Mouse (Mus musculus): ENCODE results near the gene Tcp10a. TPM values are rescaled to one million over a fixed set of nuclear protein-coding genes. Genes with fewer than 3 reads are reported as not detected.
"Not testable (repeated sequence)": the region's sequence is repeated elsewhere in the genome, so short reads cannot be mapped to it uniquely, and the experiment has no call there.

The Tcp10a gene
- polyA plus RNA-seq, 1 experiment from 2014 or later = not detected

DNA sequence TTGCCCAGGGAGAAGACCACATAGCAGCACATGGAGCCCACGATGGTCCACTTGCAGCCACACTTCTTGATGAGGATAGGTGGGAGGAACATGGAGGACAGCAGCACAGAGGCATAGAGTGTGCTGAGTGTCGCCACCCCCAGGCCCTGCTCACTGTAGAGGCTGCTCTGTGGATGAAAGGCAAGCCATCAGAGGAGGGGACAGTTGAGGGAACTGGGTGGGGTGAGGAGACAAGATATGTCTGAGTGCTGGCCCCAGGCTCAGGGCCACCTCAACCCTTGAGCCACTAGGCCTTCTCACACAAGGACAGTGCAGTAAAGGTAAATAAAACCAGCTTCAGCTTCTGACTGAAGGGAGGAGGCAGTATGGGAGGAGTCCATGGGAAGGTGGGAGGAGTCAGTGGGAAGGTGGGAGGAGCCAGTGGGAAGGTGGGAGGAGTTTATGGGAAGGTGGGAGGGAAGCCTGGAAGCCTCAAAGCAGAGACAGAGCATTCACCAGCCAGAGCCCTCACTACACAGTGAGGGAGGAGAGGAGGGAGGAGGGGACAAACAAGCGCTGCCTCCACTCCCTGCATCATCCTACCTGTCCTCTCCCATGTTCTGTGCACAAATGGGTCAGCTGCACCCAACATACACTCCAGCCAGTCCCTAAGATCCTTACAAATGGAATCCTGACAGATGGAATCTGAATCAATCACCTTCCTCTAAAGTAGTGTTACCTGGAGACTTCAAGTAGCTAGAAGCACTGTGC lies 52.7 kb downstream of the Tcp10a start:
- ATAC-seq (replicated peaks; ENCODE audit: insufficient number of reproducible peaks, insufficient read depth, low FRiP score, low read depth); H3K4me2 ChIP-seq; H3K9me3 ChIP-seq (replicated peaks); H3K36me3 ChIP-seq; H3K4me1 ChIP-seq (replicated peaks); H3K4me3 ChIP-seq; H3K9ac ChIP-seq; H3K27ac ChIP-seq; H3K27me3 ChIP-seq: not testable (repeated sequence)
- WGBS = 100% methylated on average over 1 of the region's 3 CpGs

DNA sequence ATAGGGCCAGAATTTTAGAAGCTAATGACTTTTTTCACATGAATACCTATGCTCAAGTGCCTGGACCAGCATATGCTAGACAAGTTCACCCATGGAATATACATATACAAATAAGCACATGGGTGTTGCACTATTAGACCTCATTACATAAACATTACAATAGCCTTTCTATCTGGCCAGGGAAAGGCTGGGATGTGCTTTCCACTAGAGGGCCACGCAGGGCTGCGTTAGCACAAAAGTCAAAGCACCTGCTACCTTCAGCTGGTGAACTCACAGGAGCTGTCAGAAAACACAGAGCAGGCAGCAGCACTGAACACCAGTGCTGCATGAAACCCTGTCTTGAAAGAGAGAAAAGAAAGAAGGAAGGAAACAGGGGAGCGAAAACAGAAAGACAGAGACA lies 53.5 kb downstream of the Tcp10a start:
- not testable (repeated sequence) for ATAC-seq (replicated peaks; ENCODE audit: insufficient number of reproducible peaks, insufficient read depth, low FRiP score, low read depth); H3K27ac ChIP-seq; H3K27me3 ChIP-seq; H3K9ac ChIP-seq; H3K4me3 ChIP-seq; H3K4me1 ChIP-seq (replicated peaks); H3K36me3 ChIP-seq; H3K9me3 ChIP-seq (replicated peaks); H3K4me2 ChIP-seq
- 37% methylated on average over 2 of the region's 3 CpGs for WGBS

DNA sequence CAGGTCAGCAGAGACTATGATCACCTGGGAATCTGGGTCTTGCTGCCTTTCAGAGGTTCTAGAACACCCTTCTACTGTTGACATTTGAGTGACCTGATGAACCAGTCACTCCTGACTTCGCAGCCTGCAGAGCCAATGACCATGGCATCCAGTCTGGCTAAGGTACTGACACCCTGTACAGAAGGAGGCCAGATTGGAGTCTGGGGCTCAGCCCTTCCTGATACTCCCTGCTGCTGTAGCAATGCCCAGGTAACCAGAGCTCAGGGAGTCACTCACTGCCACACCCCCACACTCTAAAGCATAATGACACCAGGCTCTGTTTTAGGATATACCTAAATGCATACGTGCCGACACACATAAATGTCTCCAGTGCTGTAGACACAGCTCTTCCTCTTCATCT lies 58.3 kb downstream of the Tcp10a start:
- WGBS = 79% methylated on average over 1 of the region's 3 CpGs
- not testable (repeated sequence) for H3K27me3 ChIP-seq; H3K4me2 ChIP-seq; H3K4me1 ChIP-seq (replicated peaks); H3K4me3 ChIP-seq; H3K9ac ChIP-seq; H3K36me3 ChIP-seq; ATAC-seq (replicated peaks; ENCODE audit: insufficient number of reproducible peaks, insufficient read depth, low FRiP score, low read depth); H3K9me3 ChIP-seq (replicated peaks); H3K27ac ChIP-seq

DNA sequence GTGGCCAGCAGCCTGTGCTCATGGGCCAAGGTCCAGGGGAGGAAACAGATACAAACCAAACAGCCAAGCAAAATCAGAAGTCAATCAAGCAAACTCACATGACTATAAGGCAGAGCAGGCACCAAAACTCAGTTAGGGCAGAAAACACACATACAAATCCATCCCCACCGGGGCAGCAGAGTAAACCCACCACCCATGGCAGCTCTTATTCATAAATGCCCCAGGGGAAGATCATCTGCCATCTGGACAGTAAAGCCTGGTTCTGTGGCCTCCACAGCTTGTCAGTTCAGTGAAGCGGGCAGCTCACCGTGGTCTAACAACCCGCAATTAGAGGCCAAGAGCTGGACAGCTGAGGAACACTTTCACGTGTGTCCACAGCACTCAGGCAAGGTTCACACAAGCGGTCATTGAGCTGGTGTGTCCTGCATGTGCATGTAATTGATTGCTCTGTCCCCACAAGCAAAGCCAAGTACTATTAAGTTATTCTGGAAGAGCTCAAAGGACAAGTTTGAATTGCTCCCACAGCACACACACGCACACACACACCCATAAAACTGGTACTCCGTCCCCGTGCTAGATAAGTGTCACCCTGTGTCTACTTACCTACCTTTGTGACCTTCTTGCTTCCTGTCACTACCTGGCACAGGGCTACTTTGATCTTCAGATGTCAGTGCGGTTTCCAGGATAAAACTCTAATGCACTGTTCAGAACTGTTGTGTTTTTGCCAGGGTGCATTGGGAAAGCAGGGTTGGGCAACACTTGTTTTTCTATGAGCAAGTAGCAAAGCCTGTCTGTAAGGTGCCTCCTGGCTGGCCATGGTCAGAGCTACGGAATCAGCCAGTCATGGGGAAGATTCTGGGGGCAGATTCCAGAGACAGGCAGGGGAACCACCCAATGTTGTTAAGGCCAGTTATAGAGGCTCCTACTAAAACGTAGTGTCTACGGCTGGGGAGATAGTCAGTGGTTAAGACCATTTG lies 59.0 kb downstream of the Tcp10a start:
- not testable (repeated sequence) for H3K4me1 ChIP-seq (replicated peaks); H3K27me3 ChIP-seq; H3K4me2 ChIP-seq; H3K4me3 ChIP-seq; H3K36me3 ChIP-seq; ATAC-seq (replicated peaks; ENCODE audit: insufficient number of reproducible peaks, insufficient read depth, low FRiP score, low read depth); H3K9ac ChIP-seq; H3K27ac ChIP-seq; H3K9me3 ChIP-seq (replicated peaks)
- 89% methylated on average over 12 of the region's 13 CpGs for WGBS

DNA sequence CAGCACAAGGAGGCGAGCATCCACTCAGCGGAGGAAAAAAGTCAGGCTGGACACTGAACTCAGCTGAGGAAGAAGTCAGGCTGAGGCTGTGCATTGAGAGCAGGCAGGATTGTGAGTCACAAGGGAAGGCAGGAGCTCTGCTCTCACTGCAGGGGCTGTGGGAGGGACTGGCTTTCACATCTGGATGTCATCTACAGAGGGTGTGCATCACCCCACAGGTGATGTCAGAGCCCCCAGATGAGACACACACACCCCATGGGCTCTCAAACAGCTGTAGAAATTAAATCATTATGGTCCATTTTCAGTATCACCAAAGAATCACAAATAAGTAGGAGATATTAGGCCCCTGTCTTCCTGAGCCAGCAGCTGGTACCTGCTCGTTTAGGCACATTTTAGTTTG lies 60.9 kb downstream of the Tcp10a start, which contains the start of gene Unc93a2:
Gene Unc93a2, minus strand, starts transcription at position 101 of the 400 bp plus-strand sequence.
- not testable (repeated sequence) for H3K4me2 ChIP-seq; H3K4me1 ChIP-seq (replicated peaks); H3K27me3 ChIP-seq; H3K4me3 ChIP-seq; H3K9me3 ChIP-seq (replicated peaks); ATAC-seq (replicated peaks; ENCODE audit: insufficient number of reproducible peaks, insufficient read depth, low FRiP score, low read depth); H3K9ac ChIP-seq; H3K36me3 ChIP-seq; H3K27ac ChIP-seq
- WGBS = 83% methylated on average over 3 of the region's 3 CpGs

DNA sequence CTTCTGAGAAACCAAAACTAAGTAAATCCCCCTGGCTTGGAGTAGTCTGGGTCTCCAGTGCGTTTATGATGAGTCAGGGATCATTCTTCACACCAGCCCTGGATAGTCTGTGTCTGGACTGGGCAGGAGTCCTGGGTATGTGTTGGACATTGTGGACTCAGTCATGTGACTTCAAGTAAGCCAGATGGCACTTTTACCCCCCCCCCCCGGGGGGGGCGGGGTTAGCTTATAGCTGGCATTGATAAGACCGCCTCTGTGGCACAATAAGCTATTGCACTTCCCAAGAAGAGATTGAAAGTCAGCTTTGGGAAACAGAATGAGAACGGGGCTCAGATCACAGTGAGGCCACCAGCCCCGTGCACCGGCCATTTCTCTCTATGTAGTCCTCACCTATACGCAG lies 61.6 kb downstream of the Tcp10a start:
- H3K9me3 ChIP-seq (replicated peaks); ATAC-seq (replicated peaks; ENCODE audit: insufficient number of reproducible peaks, insufficient read depth, low FRiP score, low read depth); H3K9ac ChIP-seq; H3K4me3 ChIP-seq; H3K27me3 ChIP-seq; H3K27ac ChIP-seq; H3K36me3 ChIP-seq; H3K4me2 ChIP-seq; H3K4me1 ChIP-seq (replicated peaks): not testable (repeated sequence)
- 70% methylated on average over 8 of the region's 8 CpGs for WGBS

DNA sequence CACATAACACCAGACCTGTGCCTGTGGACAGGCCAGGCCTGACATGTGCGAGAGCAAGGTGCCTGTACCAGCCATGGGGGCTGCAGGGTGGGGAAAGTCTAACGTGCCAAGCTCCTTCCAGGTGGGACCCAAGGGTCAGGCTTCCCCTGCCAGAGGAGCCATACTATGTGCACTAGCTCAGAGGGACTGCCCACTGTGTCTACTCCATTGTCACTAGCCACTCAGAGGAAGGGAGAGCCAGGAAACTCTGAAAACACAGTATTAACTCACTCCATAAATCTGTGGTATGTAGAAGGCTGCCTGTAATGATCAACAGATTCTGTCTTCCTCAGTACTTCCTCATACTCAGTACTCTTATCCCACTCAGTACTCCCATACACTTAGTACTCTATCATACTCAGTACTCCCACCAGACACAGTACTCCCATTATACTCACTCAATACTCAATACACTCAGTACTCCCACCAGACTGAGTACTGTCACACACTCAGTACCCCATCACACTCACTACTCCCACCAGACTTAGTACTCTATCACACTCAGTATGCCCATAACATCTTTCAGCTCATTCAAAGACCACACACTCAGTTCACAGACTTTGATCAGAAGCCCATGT lies 64.0 kb downstream of the Tcp10a start:
- not testable (repeated sequence) for H3K27ac ChIP-seq; H3K36me3 ChIP-seq; H3K4me1 ChIP-seq (replicated peaks); H3K9ac ChIP-seq; H3K4me3 ChIP-seq; H3K9me3 ChIP-seq (replicated peaks); H3K27me3 ChIP-seq; H3K4me2 ChIP-seq
- no CpG with 5 or more reads among the region's 2 CpGs for WGBS
- ATAC-seq (replicated peaks; ENCODE audit: insufficient number of reproducible peaks, insufficient read depth, low FRiP score, low read depth) = peak; percentile 28; the same call in 1 of the 2 replicates

DNA sequence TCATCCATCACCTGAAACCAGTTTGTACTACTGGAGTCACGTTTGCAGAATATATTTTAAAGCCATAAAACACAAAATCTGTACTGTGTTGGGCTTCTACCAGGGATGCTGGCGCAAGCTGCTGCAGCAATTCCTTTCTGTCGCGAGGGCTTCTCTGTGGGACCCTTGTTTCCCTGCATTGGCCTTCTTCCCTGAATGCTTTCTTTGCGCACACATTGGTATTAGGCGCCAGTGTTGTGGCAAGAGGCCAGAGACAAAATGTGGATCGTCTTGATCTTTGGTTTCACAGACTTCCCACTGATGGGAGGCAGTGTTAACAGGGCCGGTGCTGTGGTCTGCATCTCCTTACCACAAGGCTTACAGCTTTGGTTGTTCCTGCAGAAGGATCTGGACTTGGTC lies 64.5 kb downstream of the Tcp10a start:
- not testable (repeated sequence) for H3K4me2 ChIP-seq; H3K27me3 ChIP-seq; ATAC-seq (replicated peaks; ENCODE audit: insufficient number of reproducible peaks, insufficient read depth, low FRiP score, low read depth); H3K9me3 ChIP-seq (replicated peaks); H3K36me3 ChIP-seq; H3K9ac ChIP-seq; H3K4me1 ChIP-seq (replicated peaks); H3K4me3 ChIP-seq; H3K27ac ChIP-seq
- 71% methylated on average over 8 of the region's 8 CpGs for WGBS

DNA sequence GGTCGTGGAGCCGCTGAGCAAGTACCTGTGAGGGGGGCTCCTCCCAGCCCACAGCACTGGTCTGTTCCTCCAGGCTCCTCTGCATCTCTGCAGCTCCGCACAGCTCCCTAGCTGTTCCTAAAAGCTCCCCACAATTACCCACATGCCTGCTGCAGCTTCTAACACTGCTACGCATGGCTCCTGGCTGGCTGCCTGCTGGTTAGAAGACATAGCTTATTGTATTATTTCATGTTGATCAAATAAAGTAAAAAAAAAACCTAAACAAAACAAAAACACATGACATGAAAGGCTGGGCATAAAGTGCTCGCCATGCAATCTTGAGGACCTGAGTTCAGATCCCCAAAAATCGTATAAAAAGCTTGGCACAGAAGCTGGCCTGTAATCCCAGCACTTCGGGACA lies 65.5 kb downstream of the Tcp10a start:
- not testable (repeated sequence) for H3K4me1 ChIP-seq (replicated peaks); H3K9ac ChIP-seq; ATAC-seq (replicated peaks; ENCODE audit: insufficient number of reproducible peaks, insufficient read depth, low FRiP score, low read depth); H3K27me3 ChIP-seq; H3K4me3 ChIP-seq; H3K27ac ChIP-seq; H3K4me2 ChIP-seq; H3K9me3 ChIP-seq (replicated peaks); H3K36me3 ChIP-seq
- WGBS = 71% methylated on average over 7 of the region's 7 CpGs

DNA sequence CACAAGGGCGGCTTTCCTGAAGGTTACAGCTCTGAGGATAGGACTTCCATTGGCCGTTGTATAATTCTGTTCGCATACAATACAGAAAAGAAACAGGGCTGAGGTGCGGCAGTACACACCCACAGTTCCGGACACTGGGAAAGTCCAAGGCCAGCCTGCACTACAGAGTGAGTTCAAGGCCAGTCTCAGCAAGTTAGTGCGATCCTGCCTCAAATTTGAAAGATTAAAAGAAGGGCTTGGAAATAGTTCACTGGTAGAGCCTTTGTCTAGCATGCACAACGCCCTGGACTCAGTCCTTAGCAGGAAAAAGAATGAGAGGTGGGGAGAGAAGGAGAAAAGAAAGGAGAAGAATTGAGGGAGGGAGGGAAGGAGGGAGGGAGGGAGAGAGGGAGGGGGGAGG lies 70.7 kb downstream of the Tcp10a start:
- H3K36me3 ChIP-seq; H3K27ac ChIP-seq; H3K4me2 ChIP-seq; H3K27me3 ChIP-seq; H3K9me3 ChIP-seq (replicated peaks); H3K4me3 ChIP-seq; H3K9ac ChIP-seq; H3K4me1 ChIP-seq (replicated peaks); ATAC-seq (replicated peaks; ENCODE audit: insufficient number of reproducible peaks, insufficient read depth, low FRiP score, low read depth): not testable (repeated sequence)
- WGBS = 85% methylated on average over 7 of the region's 7 CpGs

Data from heart, embryonic 15.5 days (tissue).